Mouse (Mus musculus): ENCODE results near the gene Sfrp2. TPM values are rescaled to one million over a fixed set of nuclear protein-coding genes. Genes with fewer than 3 reads are reported as not detected.

Sfrp2 gene
- 118 and 127 TPM in 2 replicates for polyA plus RNA-seq (2012; rRNA removed)

GRCm38 (mm10) chr3:83765871-83766725, at the start of gene Sfrp2:
Gene Sfrp2, plus strand, starts transcription at chr3:83766321.

Other genes starting within 250 kb of the Sfrp2 start
- 0.76 and 0.98 TPM in 2 replicates for gene Tlr2, start 75.4 kb downstream of the Sfrp2 start, polyA plus RNA-seq (2012; rRNA removed)

All from central nervous system, embryonic 11.5 days (tissue).